Mouse (Mus musculus) spleen, embryonic (tissue): ENCODE measurements at regions not wholly inside any gene's neighbourhood (a gene's known extent, or its start where the extent isn't known, plus 50 kb on each side); places are given as distances from the start of the nearest gene placed in this dataset.

ENCODE experiments used
- CTCF ChIA-PET: fragments of 350-600 bp; sonication (Branson Sonifier 250); formaldehyde crosslinking; loops from one replicate; lab custom pipeline; 2022; lab: Charles Lee

DNA sequence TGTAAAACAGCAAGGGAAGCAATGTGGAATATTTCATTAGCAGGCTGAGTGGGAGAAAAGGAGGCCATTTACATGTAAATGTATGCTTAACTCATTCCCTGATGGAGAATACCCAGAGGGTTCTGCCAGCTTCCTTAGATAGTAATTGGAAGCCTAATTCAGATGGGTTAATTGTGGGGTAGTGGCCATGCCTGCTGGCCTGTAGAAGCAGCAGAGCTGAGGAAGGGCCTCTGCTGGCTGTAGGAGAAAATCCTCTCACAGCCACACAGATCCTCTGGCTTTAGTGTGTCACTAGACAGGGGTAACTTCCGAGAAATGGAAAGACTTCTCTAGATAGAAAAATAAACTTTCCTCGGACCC, 1588.7 kb upstream of the Got2 start:
- CTCF ChIA-PET: interaction anchor here (0.7 kb wide), 1 partner anchor 302 kb away, joined by 11 read pairs; no protein-coding TSS in a partner anchor

GRCm38 (mm10) chr8:97476430-97477097, 1588.2 kb upstream of the Got2 start:
- CTCF ChIA-PET: no interaction called here

DNA sequence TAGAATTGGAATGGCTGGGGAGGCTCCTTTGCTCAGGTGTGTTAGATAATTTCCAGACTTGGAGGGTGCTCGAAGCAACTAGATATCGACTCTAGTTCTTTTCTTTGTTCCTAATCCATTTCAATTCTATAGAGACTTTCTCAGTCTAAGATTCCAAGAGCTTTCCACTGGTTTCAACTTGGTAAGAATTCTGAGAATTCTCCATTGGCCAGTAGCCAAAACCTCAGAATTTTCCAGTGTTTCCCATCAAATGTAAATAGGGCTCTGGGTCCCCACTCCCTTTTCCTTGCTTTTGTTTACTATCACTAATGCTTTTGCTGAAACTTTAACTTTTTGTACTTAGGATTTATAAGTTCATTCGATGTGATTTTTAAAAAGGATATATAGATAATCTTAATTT, 1585.0 kb upstream of the Got2 start:
- CTCF ChIA-PET: no interaction called here

DNA sequence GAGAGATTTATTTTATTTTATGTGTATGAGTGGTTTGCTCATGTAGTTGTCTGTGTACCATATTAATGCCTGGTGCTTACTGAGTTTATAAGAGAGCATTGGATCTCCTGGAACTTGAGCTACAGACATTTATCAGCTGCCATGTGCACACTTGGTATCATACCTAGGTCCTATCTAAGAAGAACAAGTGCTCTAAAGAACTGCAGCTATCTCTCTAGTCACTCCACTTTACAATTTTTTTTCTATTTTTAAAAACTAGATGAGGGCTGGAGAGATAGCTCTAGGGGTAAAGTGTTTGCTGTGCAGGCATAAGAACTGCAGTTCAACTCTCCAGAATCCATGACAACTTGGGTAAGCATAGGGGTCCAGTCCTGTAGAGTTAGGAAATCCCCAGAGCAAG, 1573.1 kb upstream of the Got2 start:
- CTCF ChIA-PET: no interaction called here

DNA sequence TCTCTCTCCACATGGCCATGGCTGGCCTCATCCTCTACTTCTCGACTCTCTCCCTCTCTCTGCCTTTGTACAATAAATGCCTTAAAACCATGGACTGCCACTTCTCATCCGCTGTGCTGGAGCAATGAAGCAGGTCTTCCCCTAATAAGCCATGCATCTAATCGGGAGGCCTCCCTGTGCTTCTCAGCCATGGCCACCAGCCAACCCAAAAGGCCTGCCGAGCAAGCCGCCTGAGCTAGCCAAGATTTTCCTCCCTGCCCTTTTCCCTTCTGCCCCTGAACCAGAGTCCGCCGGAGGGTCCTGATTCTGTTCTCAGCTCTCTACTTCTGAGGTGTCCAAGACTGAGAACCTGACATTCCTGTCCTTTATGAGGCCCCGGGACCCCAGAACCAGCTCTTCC, 1559.3 kb upstream of the Got2 start:
- CTCF ChIA-PET: no interaction called here

- CTCF ChIA-PET: no interaction called here
These were observed 1553.1 kb upstream of the Got2 start for GRCm38 (mm10) chr8:97441483-97441882.

GRCm38 (mm10) chr8:97433584-97433983, 1545.2 kb upstream of the Got2 start:
- CTCF ChIA-PET: no interaction called here

- CTCF ChIA-PET: no interaction called here
These were observed 1543.1 kb upstream of the Got2 start for GRCm38 (mm10) chr8:97431467-97431866.

DNA sequence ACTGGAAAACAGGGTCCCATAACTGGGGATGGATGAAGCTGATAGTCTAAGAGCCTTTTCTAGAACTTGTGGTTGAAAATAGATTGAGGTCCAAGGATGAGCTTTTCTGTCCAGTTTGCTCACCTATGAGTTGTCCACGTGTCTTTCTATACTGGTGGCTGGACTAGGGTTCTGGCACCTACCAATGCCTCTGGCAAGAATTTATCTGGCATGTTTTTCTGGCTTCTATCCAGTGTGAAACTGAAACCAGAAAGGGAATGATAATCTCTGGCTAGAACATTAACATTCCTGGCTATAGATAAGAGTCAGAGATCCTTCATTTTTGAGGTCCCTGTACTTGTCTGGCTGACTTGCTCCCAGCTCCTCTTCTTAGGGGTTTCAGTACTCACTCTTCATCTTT, 1534.0 kb upstream of the Got2 start:
- CTCF ChIA-PET: no interaction called here

GRCm38 (mm10) chr8:97414742-97415141, 1526.4 kb upstream of the Got2 start:
- CTCF ChIA-PET: no interaction called here

GRCm38 (mm10) chr8:97403308-97403707, 1515.0 kb upstream of the Got2 start:
- CTCF ChIA-PET: no interaction called here

DNA sequence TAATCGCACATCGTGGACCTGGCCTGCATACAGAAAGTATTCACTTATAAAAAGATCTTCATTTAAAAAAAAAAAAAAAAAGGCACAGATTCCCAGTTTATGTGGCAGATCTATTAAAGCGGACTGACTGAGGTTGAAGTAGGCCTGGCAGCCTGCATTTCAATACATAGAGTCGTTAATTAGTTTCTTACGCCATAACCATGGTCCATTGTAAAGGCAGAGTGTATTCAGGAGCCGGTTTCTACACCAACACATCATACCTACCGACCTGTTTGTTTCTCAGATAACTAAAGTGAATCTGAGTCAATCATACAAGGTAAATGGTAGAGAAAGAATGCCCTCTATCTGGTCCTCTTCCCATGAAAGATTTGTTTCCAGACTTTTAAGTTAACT, 1509.0 kb upstream of the Got2 start:
- CTCF ChIA-PET: no interaction called here

DNA sequence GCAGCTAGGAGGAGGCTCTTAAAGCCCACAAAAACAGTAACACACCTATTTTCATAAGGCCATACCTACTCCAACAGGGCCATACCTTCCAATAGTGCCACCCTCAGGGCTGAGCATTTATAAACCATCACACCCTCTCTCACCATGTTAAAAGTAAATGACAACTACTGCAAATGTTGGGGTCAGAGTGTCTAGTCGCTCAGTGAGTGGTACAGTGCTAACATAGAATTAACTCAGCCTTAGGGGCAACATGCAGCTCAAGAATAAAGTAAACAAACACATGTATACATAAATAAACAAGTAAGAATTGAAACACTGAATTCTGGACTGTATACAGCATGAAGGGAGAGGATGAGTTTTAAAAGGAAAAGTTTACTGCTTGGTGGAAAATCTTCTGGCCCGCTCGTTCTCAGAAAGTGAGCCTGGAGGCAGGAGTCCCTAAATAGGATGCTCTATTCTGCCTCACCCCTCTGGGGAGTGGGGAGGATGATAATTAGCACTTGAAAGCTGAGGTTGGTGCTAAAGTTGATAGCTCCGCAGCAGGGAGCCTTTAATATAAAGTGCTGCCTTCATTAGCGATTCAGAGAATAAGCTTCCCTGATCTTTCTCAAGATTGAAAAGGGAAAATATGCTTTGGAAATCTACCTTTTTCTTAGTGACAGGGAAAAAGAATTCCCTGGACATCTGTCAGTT, 1508.4 kb upstream of the Got2 start:
- CTCF ChIA-PET: no interaction called here

DNA sequence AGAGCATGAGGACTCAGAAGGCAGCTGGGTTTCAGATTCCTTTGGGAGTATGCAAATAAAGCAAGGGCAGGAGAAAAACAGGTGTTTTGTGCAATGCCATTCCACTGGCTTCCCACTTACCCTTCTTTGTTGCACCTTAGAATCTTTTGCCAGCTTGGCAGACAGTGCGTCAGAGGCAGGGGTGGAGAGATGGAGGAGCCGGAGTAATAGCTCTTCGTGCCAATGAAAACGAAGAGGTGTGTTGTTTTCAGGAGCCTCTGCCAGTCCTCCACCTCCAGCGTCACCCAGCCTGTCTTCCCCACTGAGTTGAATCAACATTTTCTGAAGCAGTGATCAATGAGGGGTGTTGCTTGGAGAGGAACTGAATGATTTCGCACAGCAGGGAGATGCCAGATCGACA, 1501.3 kb upstream of the Got2 start:
- CTCF ChIA-PET: no interaction called here

DNA sequence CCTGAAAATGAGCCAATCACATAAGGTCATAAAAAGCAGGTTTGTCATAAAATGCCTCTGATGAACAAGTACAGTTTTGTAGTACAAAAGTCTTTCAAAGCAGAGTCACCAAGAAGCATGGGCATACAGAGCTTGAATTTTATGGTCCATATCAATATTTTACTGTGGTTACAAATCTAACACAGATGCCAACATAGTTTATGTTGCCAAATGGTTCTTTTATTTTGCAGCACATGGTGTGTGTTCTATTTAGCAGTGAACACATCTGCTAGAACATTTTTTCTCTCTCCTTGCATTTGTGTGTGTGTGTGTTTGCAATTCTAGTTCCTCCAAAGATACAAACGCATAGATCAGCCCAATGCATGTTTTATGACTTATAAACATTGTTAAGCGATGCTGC, 1500.8 kb upstream of the Got2 start:
- CTCF ChIA-PET: no interaction called here

DNA sequence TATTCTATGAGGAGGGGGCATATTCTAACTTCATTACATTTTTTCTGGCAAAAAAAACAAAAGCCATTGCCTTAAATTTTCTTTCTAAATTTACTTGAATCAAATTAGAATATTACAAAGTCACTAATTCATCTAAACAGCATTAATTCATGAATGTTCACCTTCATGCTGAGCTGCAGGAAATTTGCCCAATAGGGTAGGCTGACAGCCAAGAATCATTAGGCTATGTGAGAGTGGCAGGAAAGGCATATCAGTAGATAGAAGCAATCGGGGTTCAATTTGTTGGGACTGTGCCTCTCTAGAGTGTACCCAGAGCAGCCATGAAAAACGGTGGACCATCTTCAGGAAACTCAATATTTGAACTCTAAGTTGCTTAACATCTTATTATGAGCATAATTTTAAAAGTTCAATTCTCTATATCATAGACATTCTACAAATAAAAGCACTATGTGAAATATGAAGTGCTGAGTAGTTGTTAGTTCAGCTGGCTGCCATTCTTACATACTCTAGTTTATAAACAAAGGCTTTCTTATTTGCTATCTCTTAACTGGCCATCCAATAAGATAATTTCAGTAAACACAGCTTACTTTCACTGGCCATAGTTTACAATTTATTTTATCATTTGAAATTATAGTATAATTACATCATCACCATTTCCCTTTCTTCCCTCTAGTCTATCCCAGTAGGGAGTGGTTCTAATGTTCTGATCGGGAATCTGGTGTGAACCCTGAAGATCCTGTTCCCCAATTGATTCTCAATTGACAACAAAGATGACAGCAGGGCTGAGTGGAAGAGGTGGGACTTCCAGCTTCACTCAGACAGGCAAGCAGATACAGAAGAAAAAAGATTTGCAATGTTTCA, 1486.8 kb upstream of the Got2 start:
- CTCF ChIA-PET: no interaction called here

DNA sequence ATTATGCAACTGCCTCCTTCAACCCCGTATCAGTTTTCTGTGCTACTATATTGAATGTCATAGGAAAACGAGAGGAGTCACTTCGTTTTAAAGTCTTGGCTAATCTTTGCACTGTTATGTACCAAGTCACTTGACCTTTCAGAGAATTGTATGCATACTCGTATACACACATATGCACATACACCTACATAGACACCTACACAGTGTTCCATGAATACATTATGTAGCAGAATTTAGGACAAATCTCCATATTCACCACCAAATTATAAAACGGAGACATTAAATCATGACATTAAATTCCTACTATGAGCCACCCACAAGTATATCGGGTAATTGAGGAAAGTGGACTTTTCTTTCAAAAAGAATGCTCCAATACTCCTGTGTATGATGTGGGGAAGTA, 1458.3 kb upstream of the Got2 start:
- CTCF ChIA-PET: no interaction called here

DNA sequence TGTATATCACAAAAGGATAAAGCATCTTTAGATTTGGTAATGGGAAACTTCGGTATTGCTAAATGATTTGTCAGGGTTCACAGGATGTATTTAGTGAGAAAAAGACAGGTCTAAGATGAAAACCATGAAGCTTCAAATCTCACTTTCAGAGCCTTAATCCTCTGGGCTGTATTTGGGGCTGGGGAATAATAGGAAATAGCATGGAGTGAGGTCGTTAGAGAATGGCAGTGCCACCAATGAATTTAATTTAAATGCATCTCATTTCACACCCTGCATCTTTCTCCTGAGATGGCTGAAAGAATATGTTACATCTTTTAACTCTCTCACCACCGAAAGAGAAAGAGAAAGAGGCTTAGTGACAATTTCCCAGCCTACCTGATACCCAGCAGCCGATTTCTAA, 1427.2 kb upstream of the Got2 start:
- CTCF ChIA-PET: no interaction called here

DNA sequence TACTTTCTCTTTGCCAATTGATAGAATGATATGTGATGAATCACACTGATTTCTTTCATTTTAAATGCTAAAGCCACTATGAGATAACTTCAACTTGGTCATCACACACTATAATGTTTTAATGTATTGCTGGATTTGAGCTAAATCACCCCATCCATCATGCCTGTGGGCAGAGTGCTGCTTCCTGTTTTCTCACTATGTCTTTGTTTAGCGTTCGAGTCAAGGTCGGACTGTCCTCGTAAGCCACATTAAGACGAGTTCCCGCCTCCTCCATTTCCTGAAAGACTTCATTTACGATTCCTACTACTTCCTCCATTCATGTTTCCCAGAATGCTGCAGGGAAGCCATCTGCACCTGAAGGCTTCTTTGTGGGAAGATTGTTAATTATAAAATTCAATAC, 1420.0 kb upstream of the Got2 start:
- CTCF ChIA-PET: no interaction called here

- CTCF ChIA-PET: no interaction called here
These were observed 1382.2 kb upstream of the Got2 start for GRCm38 (mm10) chr8:97270582-97270981.

GRCm38 (mm10) chr8:97260964-97261363, 1372.6 kb upstream of the Got2 start:
- CTCF ChIA-PET: no interaction called here

DNA sequence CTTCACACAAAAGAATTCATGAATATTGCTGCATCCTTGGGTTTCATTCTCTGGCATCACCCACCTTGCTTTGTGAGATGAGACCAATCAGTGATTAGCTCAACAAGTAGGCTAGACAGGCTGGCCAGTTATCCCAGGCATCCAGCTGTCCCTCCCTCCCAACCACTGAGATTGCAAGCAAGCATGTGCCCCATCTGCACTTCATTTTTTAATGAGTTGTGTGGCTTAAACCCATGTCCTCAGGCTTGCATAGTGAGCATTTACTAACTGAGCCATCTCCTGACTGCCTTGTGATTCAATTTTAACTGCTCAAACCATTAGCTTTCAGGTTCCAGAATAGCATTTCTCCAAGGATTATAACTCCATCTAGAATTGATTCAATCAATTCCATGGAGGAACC, 1365.8 kb upstream of the Got2 start:
- CTCF ChIA-PET: no interaction called here

DNA sequence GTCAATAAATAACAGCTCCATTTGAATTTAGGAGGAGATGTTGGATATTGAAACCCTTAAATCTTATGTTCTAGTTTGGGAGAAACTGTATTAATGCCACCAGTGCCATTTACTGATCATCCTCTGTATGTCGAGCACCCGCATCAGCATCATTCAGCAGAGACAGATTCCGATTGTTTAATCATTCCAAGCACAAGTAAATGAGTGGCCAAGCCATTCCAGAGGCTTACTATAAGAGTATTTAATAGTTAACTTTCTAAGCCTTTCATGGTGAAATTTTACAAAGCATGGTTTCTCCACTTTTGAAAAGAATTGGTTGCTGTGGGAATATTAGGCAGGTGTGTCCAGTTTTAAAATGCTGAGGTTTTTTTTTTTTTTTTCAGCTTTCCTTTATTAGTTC, 1363.9 kb upstream of the Got2 start:
- CTCF ChIA-PET: no interaction called here
